Mouse (Mus musculus) kidney, postnatal 36 days (tissue): ENCODE data around the gene Slc9a6.

Experiments
- DNase-seq, 2 experiments: peaks; one replicate each; pipeline ENCODE4 v3.0.0; 2021 to 2022; ENCODE audit warnings: mixed read lengths in 2 of 2

Slc9a6 gene

GRCm38 (mm10) chrX:56609623-56610317 is at the start of gene Slc9a6:
TSS of gene Slc9a6 (plus strand) at chrX:56609757.
- DNase-seq, result peak; percentile 74 to 85

- DNase-seq, result peak; percentile 15 to 62
Observed at GRCm38 (mm10) chrX:56572465-56572864, 37.1 kb upstream of the Slc9a6 start.

- DNase-seq, result no peak
Observed at GRCm38 (mm10) chrX:56578200-56578599, 31.4 kb upstream of the Slc9a6 start.

- DNase-seq, result peak; percentile 29 to 37
Observed at GRCm38 (mm10) chrX:56597219-56597886, 12.2 kb upstream of the Slc9a6 start.

GRCm38 (mm10) chrX:56597887-56598640 is 11.5 kb upstream of the Slc9a6 start, which contains the start of gene Mmgt1:
TSS of gene Mmgt1 (minus strand) at chrX:56598069.
- DNase-seq, result peak; percentile 92 to 95

- no peak for DNase-seq
Observed at GRCm38 (mm10) chrX:56606536-56606935, 3.0 kb upstream of the Slc9a6 start.

- no peak for DNase-seq
Observed at GRCm38 (mm10) chrX:56607032-56607710, 2.4 kb upstream of the Slc9a6 start.

- no peak for DNase-seq
Observed at GRCm38 (mm10) chrX:56609285-56609622, 303 bp upstream of the Slc9a6 start.

GRCm38 (mm10) chrX:56610318-56610694 is 749 bp downstream of the Slc9a6 start:
- no peak for DNase-seq

GRCm38 (mm10) chrX:56615236-56615635 is 5.7 kb downstream of the Slc9a6 start:
- DNase-seq, result no peak

GRCm38 (mm10) chrX:56636185-56636584 is 26.6 kb downstream of the Slc9a6 start:
- no peak for DNase-seq

- DNase-seq, result no peak
Observed at GRCm38 (mm10) chrX:56640066-56640465, 30.5 kb downstream of the Slc9a6 start.

- DNase-seq, result peak in 1 of 2 experiments; percentile 3
Observed at GRCm38 (mm10) chrX:56649549-56650354, 40.2 kb downstream of the Slc9a6 start.

GRCm38 (mm10) chrX:56650355-56650652 is 40.7 kb downstream of the Slc9a6 start:
- no peak for DNase-seq

- peak; percentile 45 to 62 for DNase-seq
Observed at GRCm38 (mm10) chrX:56650885-56651284, 41.3 kb downstream of the Slc9a6 start.

GRCm38 (mm10) chrX:56651738-56652137 is 42.2 kb downstream of the Slc9a6 start:
- DNase-seq, result peak; percentile 34 to 55

- DNase-seq, result no peak
Observed at GRCm38 (mm10) chrX:56655686-56656085, 46.1 kb downstream of the Slc9a6 start.

- no peak for DNase-seq
Observed at GRCm38 (mm10) chrX:56659286-56659685, 49.7 kb downstream of the Slc9a6 start.

- DNase-seq, result no peak
Observed at GRCm38 (mm10) chrX:56661143-56661542, 51.6 kb downstream of the Slc9a6 start.

- DNase-seq, result peak in 1 of 2 experiments; percentile 37
Observed at GRCm38 (mm10) chrX:56662316-56662715, 52.8 kb downstream of the Slc9a6 start.

- DNase-seq, result peak in 1 of 2 experiments; percentile 33
Observed at GRCm38 (mm10) chrX:56663377-56663776, 53.8 kb downstream of the Slc9a6 start.
